Mouse (Mus musculus) G1E (cell line): ENCODE measurements around the gene Slc2a13. TPM values are rescaled to one million over a fixed set of nuclear protein-coding genes. Genes with fewer than 3 reads are reported as not detected.

Source experiments
- ATAC-seq: 2 replicates; pipeline ENCODE4 v1.8.0; 2016; ENCODE audit warnings: mild to moderate bottlenecking; ENCODE audit not compliant: insufficient number of reproducible peaks, poor library complexity, low FRiP score, severe bottlenecking; ENCODE audit errors: extremely low read depth
- DNase-seq: peaks from one replicate; pipeline ENCODE4 v3.0.0; 2012; ENCODE audit warnings: low spot score
- H3K27me3 ChIP-seq: 2 replicates; pipeline ENCODE4 v1.6.1; 2012; ENCODE audit warnings: mild to moderate bottlenecking, low read length, inconsistent platforms; ENCODE audit not compliant: insufficient read depth
- H3K36me3 ChIP-seq: replicated peaks from 2 replicates; pipeline ENCODE3; 2012; ENCODE audit warnings: mild to moderate bottlenecking, inconsistent platforms
- H3K4me1 ChIP-seq: 2 replicates; pipeline ENCODE4 v1.6.1; 2012; ENCODE audit warnings: low read depth, low read length, inconsistent platforms, mixed read lengths; ENCODE audit not compliant: insufficient read depth
- H3K4me3 ChIP-seq: 2 replicates; pipeline ENCODE4 v1.5.1; 2012; ENCODE audit warnings: low read depth, mild to moderate bottlenecking, inconsistent platforms, low read length, moderate library complexity, mixed read lengths
- H3K9me3 ChIP-seq: replicated peaks from 2 replicates; pipeline ENCODE4 v1.6.1; 2012; ENCODE audit warnings: inconsistent platforms
- CTCF ChIP-seq: IDR thresholded peaks from 2 replicates; pipeline ENCODE4 v1.5.1; 2012; ENCODE audit warnings: low read depth, low read length, inconsistent platforms, mixed read lengths
- GATA1 ChIP-seq: IDR thresholded peaks from 2 replicates; pipeline ENCODE4 v1.6.1; 2012; ENCODE audit warnings: borderline replicate concordance, low read length, inconsistent platforms, mixed read lengths
- GATA2 ChIP-seq: IDR thresholded peaks from 2 replicates; pipeline ENCODE4 v1.6.1; 2012; ENCODE audit warnings: low read depth, low read length, inconsistent platforms, borderline replicate concordance
- POLR2AphosphoS5 ChIP-seq: IDR thresholded peaks from 2 replicates; pipeline ENCODE4 v1.6.1; 2012; ENCODE audit warnings: low read depth, low read length, inconsistent platforms; ENCODE audit not compliant: insufficient replicate concordance
- TAL1 ChIP-seq: conservative IDR thresholded peaks from 2 replicates; pipeline ENCODE4 v1.6.1; 2012; ENCODE audit warnings: low read depth, low read length, inconsistent platforms, mixed read lengths
- polyA plus RNA-seq: library from polyadenylated mRNA; stranded (reverse); fragments of >175 nt; gene quantifications from 2 replicates; pipeline ENCODE4 v1.2.3, GENCODE M21; 2012
- total RNA-seq, 2 experiments: library from RNA; stranded (forward) in 1 of 2; stranded (reverse) in 1 of 2; fragments of 200-1000 nt in 1 of 2; fragments of >200 nt in 1 of 2; fragmentation: Nextera tagmentation in 1 of 2; gene quantifications; 2 replicates each; pipeline ENCODE4 v1.2.3; 2014 to 2017

The Slc2a13 gene
- total RNA-seq (2014; fragmentation: Nextera tagmentation) (not detected in 2 replicates), total RNA-seq (2017) (0.05 and 0.06 TPM in 2 replicates), polyA plus RNA-seq (not detected in 2 replicates)

DNA sequence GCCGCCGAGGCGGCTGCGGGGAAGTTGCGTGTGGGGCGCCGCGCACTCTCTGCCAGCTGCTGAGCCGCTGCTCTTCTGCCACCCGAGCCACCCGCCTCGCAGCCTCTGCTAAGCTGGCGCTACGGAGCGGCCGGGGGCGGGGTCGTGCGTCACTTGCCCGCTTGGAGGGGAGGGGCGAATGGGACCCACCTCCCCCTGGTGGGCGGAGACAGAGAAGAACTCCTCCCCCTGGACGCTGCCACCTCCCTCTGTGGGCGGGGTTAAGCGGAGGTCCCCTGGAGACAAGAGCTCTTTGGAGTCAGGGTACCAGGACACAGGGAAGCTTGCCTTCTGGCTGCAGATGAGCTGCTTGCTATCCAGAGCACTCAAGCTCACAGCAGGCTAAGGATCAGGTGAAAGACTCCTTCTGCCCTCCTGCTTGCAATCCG lies at the start of gene Slc2a13:
Gene Slc2a13, minus strand, starts transcription at position 151 of the 428 bp plus-strand sequence.
- Histone ChIP-seq H3K4me3 (peak within 1 kb of the TSS; percentile 9; the same call in 1 of the 2 replicates), H3K27me3 (no peaks in the 10 kb centered on the region), H3K36me3 (no peaks in the 10 kb centered on the region), H3K9me3 (peaks cover 40% of the 10 kb centered on the region), H3K4me1 (no peaks in the 10 kb centered on the region)
- ATAC-seq: no peak
- no peak for DNase-seq
- TF ChIP-seq GATA2 (no peak), CTCF (no peak), GATA1 (no peak), TAL1 (no peak), POLR2AphosphoS5 (no peak)

- no peak for TF ChIP-seq GATA1
- TF ChIP-seq CTCF: no peak
- TF ChIP-seq TAL1: no peak
- TF ChIP-seq GATA2: no peak
- no peak for TF ChIP-seq POLR2AphosphoS5
- DNase-seq: no peak
- ATAC-seq: no peak
Observed at GRCm38 (mm10) chr15:91616016-91616415, 43.0 kb upstream of the Slc2a13 start.

GRCm38 (mm10) chr15:91615532-91615931 lies 42.5 kb upstream of the Slc2a13 start:
- TF ChIP-seq TAL1 (no peak), GATA1 (no peak), POLR2AphosphoS5 (no peak), CTCF (no peak), GATA2 (no peak)
- Histone ChIP-seq H3K4me1 (no peaks in the 10 kb centered on the region), H3K27me3 (no peaks in the 10 kb centered on the region), H3K36me3 (no peaks in the 10 kb centered on the region), H3K4me3 (no peak overlapping the region), H3K9me3 (peaks cover 24% of the 10 kb centered on the region)
- ATAC-seq (no peak), DNase-seq (no peak)

More at GRCm38 (mm10) chr15:91616016-91616415, 43.0 kb upstream of the Slc2a13 start:
- H3K27me3 ChIP-seq: no peaks in the 10 kb centered on the region
- H3K4me1 ChIP-seq: no peaks in the 10 kb centered on the region
- H3K9me3 ChIP-seq: peaks cover 21% of the 10 kb centered on the region
- no peaks in the 10 kb centered on the region for H3K36me3 ChIP-seq
- no peak overlapping the region for H3K4me3 ChIP-seq

GRCm38 (mm10) chr15:91613981-91614665 lies 41.1 kb upstream of the Slc2a13 start:
- no peak for TF ChIP-seq POLR2AphosphoS5
- TF ChIP-seq GATA1: no peak
- no peak for TF ChIP-seq GATA2
- no peak for TF ChIP-seq TAL1
- TF ChIP-seq CTCF: no peak

DNA sequence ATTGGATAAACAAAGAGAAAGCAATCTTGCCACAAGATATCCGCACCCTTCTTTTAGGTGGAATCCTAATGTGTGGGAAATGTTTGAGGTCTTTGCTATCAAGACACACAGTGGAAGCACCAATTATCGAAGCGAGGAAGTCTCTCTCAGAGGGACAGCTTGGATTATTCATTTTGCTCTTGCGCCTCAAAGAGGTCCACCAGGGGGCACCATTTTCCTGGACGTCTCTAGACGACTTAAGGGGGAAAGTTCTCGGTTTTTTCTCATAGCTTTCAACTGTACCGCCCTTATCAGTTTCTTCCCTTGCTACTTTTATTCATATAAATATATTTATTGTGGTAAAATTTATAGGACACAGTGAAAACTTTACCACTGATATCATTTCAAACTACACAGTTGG lies 36.7 kb upstream of the Slc2a13 start:
- Histone ChIP-seq H3K4me3 (no peak overlapping the region), H3K9me3 (peaks cover 24% of the 10 kb centered on the region), H3K27me3 (no peaks in the 10 kb centered on the region), H3K4me1 (no peaks in the 10 kb centered on the region), H3K36me3 (no peaks in the 10 kb centered on the region)
- no peak for DNase-seq
- no peak for ATAC-seq
- TF ChIP-seq TAL1 (no peak), POLR2AphosphoS5 (no peak), CTCF (no peak), GATA1 (no peak), GATA2 (no peak)

More at GRCm38 (mm10) chr15:91613981-91614665, 41.1 kb upstream of the Slc2a13 start:
- Histone ChIP-seq H3K27me3 (no peaks in the 10 kb centered on the region), H3K4me3 (no peak overlapping the region), H3K4me1 (no peaks in the 10 kb centered on the region), H3K36me3 (no peaks in the 10 kb centered on the region), H3K9me3 (peaks cover 30% of the 10 kb centered on the region)
- ATAC-seq (no peak), DNase-seq (no peak)

- ATAC-seq (no peak), DNase-seq (no peak)
- no peak overlapping the region for H3K4me3 ChIP-seq
- H3K36me3 ChIP-seq: no peaks in the 10 kb centered on the region
- H3K9me3 ChIP-seq: peaks cover 24% of the 10 kb centered on the region
- TF ChIP-seq POLR2AphosphoS5: no peak
- H3K27me3 ChIP-seq: no peaks in the 10 kb centered on the region
- H3K4me1 ChIP-seq: no peaks in the 10 kb centered on the region
Observed at GRCm38 (mm10) chr15:91608811-91609210, 35.8 kb upstream of the Slc2a13 start.
